Mouse (Mus musculus) c-Kit-positive CD71-negative TER-119-negative erythroid progenitor cells, embryonic 14.5 days (primary cell): Measurements from ENCODE around the gene Gm28168.
"Not testable (repeated sequence)": the region's sequence is repeated elsewhere in the genome, so short reads cannot be mapped to it uniquely, and the experiment has no call there.

Experiments
- DNase-seq: peaks from one replicate; pipeline ENCODE4 v3.0.0-alpha.2; 2013; ENCODE audit warnings: low read depth

The Gm28168 gene

GRCm38 (mm10) chr1:117927715-117928114, at the start of gene Gm28168:
TSS of gene Gm28168 (plus strand) at chr1:117928015.
- not testable (repeated sequence) for DNase-seq

GRCm38 (mm10) chr1:117965639-117966038, 37.8 kb downstream of the Gm28168 start, which contains the start of gene Gm7145:
TSS of gene Gm7145 (plus strand) at chr1:117965939.
- DNase-seq, result no peak
